Mouse (Mus musculus) kidney, embryonic 14.5 days (tissue): ENCODE measurements at regions not wholly inside any gene's neighbourhood (a gene's known extent, or its start where the extent isn't known, plus 50 kb on each side); places are given as distances from the start of the nearest gene placed in this dataset.
"Not testable (repeated sequence)": the region's sequence is repeated elsewhere in the genome, so short reads cannot be mapped to it uniquely, and the experiment has no call there.

ENCODE experiments used
- ATAC-seq: fragments of 200-750 bp; cut with Nextera tagmentation; 2 replicates; pipeline ENCODE4 v1.8.0; 2017; ENCODE audit warnings: moderate number of reproducible peaks, mild to moderate bottlenecking, moderate TSS enrichment, moderate library complexity; ENCODE audit not compliant: low FRiP score, low TSS enrichment
- H3K27ac ChIP-seq: fragments of 300-500 bp; sonication (generic); 2 replicates; pipeline ENCODE4 v1.5.1; 2014; ENCODE audit warnings: low read depth, mild to moderate bottlenecking, low read length, moderate library complexity, mixed read lengths
- H3K27me3 ChIP-seq: fragments of 300-500 bp; sonication (generic); 2 replicates; pipeline ENCODE4 v1.6.1; 2014; ENCODE audit warnings: mild to moderate bottlenecking, low read length; ENCODE audit not compliant: control insufficient read depth, insufficient read depth
- H3K36me3 ChIP-seq: fragments of 300-500 bp; sonication (generic); 2 replicates; pipeline ENCODE4 v1.6.1; 2014; ENCODE audit warnings: low read length, mixed read lengths; ENCODE audit not compliant: control insufficient read depth, insufficient read depth
- H3K4me1 ChIP-seq: fragments of 300-500 bp; sonication (generic); 2 replicates; pipeline ENCODE4 v1.6.1; 2014; ENCODE audit warnings: low read length, mixed read lengths; ENCODE audit not compliant: control insufficient read depth, insufficient read depth
- H3K4me2 ChIP-seq: fragments of 300-500 bp; sonication (generic); replicated peaks from 2 replicates; pipeline ENCODE4 v1.6.1; 2014; ENCODE audit warnings: low read depth, mild to moderate bottlenecking, low read length
- H3K4me3 ChIP-seq: fragments of 300-500 bp; sonication (generic); 2 replicates; pipeline ENCODE4 v1.5.1; 2014; ENCODE audit warnings: mild to moderate bottlenecking, low read length
- H3K9ac ChIP-seq: fragments of 300-500 bp; sonication (generic); 2 replicates; pipeline ENCODE4 v1.6.1; 2014; ENCODE audit warnings: low read depth, mild to moderate bottlenecking, low read length, moderate library complexity
- H3K9me3 ChIP-seq: fragments of 300-500 bp; sonication (generic); 2 replicates; pipeline ENCODE4 v1.6.1; 2016; ENCODE audit warnings: low read length; ENCODE audit not compliant: control insufficient read depth
- WGBS: fragments of 180-500 bp; shearing (Covaris S2); extraction: QIAGEN DNeasy Blood & Tissue Kit; methylation state at CpG from one replicate; pipeline ENCODE4 v1.1.7; 2014; 5-methylcytosine and 5-hydroxymethylcytosine counted together

GRCm38 (mm10) chr9:84461441-84461840 is 536.5 kb downstream of the Bckdhb start:
- no peak overlapping the region for H3K4me3 ChIP-seq
- no peak overlapping the region for H3K27ac ChIP-seq
- 77% methylated on average over 4 of the region's 4 CpGs for WGBS
- no peak overlapping the region for H3K9ac ChIP-seq
- H3K27me3 ChIP-seq, result no peaks in the 10 kb centered on the region
- no peaks in the 10 kb centered on the region for H3K9me3 ChIP-seq
- H3K4me2 ChIP-seq, result no peak overlapping the region
- no peaks in the 10 kb centered on the region for H3K36me3 ChIP-seq
- no peaks in the 10 kb centered on the region for H3K4me1 ChIP-seq
- ATAC-seq, result no peak

- H3K4me3 ChIP-seq, result no peak overlapping the region
- H3K4me2 ChIP-seq, result no peak overlapping the region
- no peak overlapping the region for H3K27ac ChIP-seq
- no peaks in the 10 kb centered on the region for H3K27me3 ChIP-seq
- ATAC-seq, result peak; percentile 43; the same call in 1 of the 2 replicates
- H3K36me3 ChIP-seq, result no peaks in the 10 kb centered on the region
- 6% methylated on average over 3 of the region's 3 CpGs for WGBS
- no peaks in the 10 kb centered on the region for H3K9me3 ChIP-seq
- H3K9ac ChIP-seq, result no peak overlapping the region
- H3K4me1 ChIP-seq, result no peaks in the 10 kb centered on the region
Measured at GRCm38 (mm10) chr9:84466741-84467140, 541.8 kb downstream of the Bckdhb start.

- ATAC-seq, result no peak
- Histone ChIP-seq H3K4me1 (no peaks in the 10 kb centered on the region), H3K9me3 (no peaks in the 10 kb centered on the region), H3K9ac (no peak overlapping the region), H3K27ac (no peak overlapping the region), H3K36me3 (no peaks in the 10 kb centered on the region), H3K4me2 (no peak overlapping the region), H3K4me3 (no peak overlapping the region), H3K27me3 (no peaks in the 10 kb centered on the region)
- 73% methylated on average over 4 of the region's 4 CpGs for WGBS
Measured at GRCm38 (mm10) chr9:84472696-84473095, 547.8 kb downstream of the Bckdhb start.

- ATAC-seq, result no peak
- Histone ChIP-seq H3K36me3 (no peaks in the 10 kb centered on the region), H3K4me1 (no peaks in the 10 kb centered on the region), H3K9me3 (no peaks in the 10 kb centered on the region), H3K9ac (no peak overlapping the region), H3K4me2 (no peak overlapping the region), H3K4me3 (no peak overlapping the region), H3K27ac (no peak overlapping the region), H3K27me3 (no peaks in the 10 kb centered on the region)
- 13% methylated on average over 1 of the region's 1 CpGs for WGBS
Measured at GRCm38 (mm10) chr9:84475906-84476305, 551.0 kb downstream of the Bckdhb start.

GRCm38 (mm10) chr9:84499507-84499906 is 574.6 kb downstream of the Bckdhb start:
- H3K4me2 ChIP-seq, result no peak overlapping the region
- H3K27ac ChIP-seq, result no peak overlapping the region
- no peaks in the 10 kb centered on the region for H3K27me3 ChIP-seq
- no peak for ATAC-seq
- 83% methylated on average over 2 of the region's 2 CpGs for WGBS
- H3K9me3 ChIP-seq, result no peaks in the 10 kb centered on the region
- H3K4me3 ChIP-seq, result no peak overlapping the region
- no peak overlapping the region for H3K9ac ChIP-seq
- H3K36me3 ChIP-seq, result no peaks in the 10 kb centered on the region
- no peaks in the 10 kb centered on the region for H3K4me1 ChIP-seq

- not testable (repeated sequence) for ATAC-seq, H3K4me2 ChIP-seq, H3K4me1 ChIP-seq, H3K36me3 ChIP-seq, H3K27ac ChIP-seq, H3K9ac ChIP-seq, H3K9me3 ChIP-seq, H3K27me3 ChIP-seq, H3K4me3 ChIP-seq
Measured at GRCm38 (mm10) chr9:84502981-84503380, 578.0 kb downstream of the Bckdhb start.

- H3K36me3 ChIP-seq, result no peaks in the 10 kb centered on the region
- no peaks in the 10 kb centered on the region for H3K27me3 ChIP-seq
- no peak overlapping the region for H3K9ac ChIP-seq
- no peak overlapping the region for H3K4me3 ChIP-seq
- ATAC-seq, result no peak
- H3K9me3 ChIP-seq, result no peaks in the 10 kb centered on the region
- H3K27ac ChIP-seq, result no peak overlapping the region
- H3K4me2 ChIP-seq, result no peak overlapping the region
- no peaks in the 10 kb centered on the region for H3K4me1 ChIP-seq
- WGBS, result 82% methylated on average over 3 of the region's 3 CpGs
Measured at GRCm38 (mm10) chr9:84517064-84517463, 592.1 kb downstream of the Bckdhb start.

GRCm38 (mm10) chr9:84545431-84545830 is 620.5 kb downstream of the Bckdhb start:
- WGBS, result 89% methylated on average over 2 of the region's 2 CpGs
- ATAC-seq, result no peak

GRCm38 (mm10) chr9:84548012-84548660 is 623.2 kb downstream of the Bckdhb start:
- Histone ChIP-seq H3K4me3 (no peak overlapping the region), H3K27me3 (no peaks in the 10 kb centered on the region), H3K9me3 (no peaks in the 10 kb centered on the region), H3K4me2 (no peak overlapping the region), H3K36me3 (no peaks in the 10 kb centered on the region), H3K27ac (no peak overlapping the region; the same call in 1 of the 2 replicates), H3K4me1 (no peaks in the 10 kb centered on the region), H3K9ac (no peak overlapping the region)
- WGBS, result 53% methylated on average over 6 of the region's 6 CpGs
- ATAC-seq, result peak; percentile 83; the same call in 1 of the 2 replicates

More at GRCm38 (mm10) chr9:84545431-84545830, 620.5 kb downstream of the Bckdhb start:
- Histone ChIP-seq H3K27me3 (no peaks in the 10 kb centered on the region), H3K36me3 (no peaks in the 10 kb centered on the region), H3K4me1 (no peaks in the 10 kb centered on the region), H3K4me2 (no peak overlapping the region), H3K27ac (no peak overlapping the region), H3K9me3 (no peaks in the 10 kb centered on the region), H3K9ac (no peak overlapping the region), H3K4me3 (no peak overlapping the region)
